Comparison of ENCODE assay signal across 26 mouse cellular contexts in genomic region chr16:97447386-97447785, GRCm38 (mm10). TPM values are rescaled to one million over a fixed set of nuclear protein-coding genes. Genes with fewer than 3 reads are reported as not detected.
"Had no signal": no experiment of that assay in that cellular context is flagged by ENCODE, and none has a peak within 500 bp of the region (broad histone marks: within the 10 kb centered on the region; RNA-seq: fewer than 3 reads in every experiment).

No protein-coding gene starts in this region.

- ATAC-seq: hindbrain, postnatal 0 days; intestine, embryonic 16.5 days; liver, embryonic 12.5 days had no signal

- H3K27me3 ChIP-seq: heart, embryonic 12.5 days; hindbrain, embryonic 12.5 days; hindbrain, embryonic 15.5 days; kidney, embryonic 15.5 days; limb, embryonic 13.5 days; limb, embryonic 15.5 days; liver, embryonic 12.5 days had no signal

- H3K4me1 ChIP-seq: heart, embryonic 12.5 days; hindbrain, embryonic 10.5 days; hindbrain, embryonic 12.5 days; hindbrain, embryonic 15.5 days; kidney, embryonic 15.5 days; limb, embryonic 13.5 days; limb, embryonic 15.5 days; liver, embryonic 12.5 days had no signal

- H3K36me3 ChIP-seq: heart, embryonic 10.5 days; heart, embryonic 12.5 days; hindbrain, embryonic 10.5 days; hindbrain, embryonic 12.5 days; hindbrain, embryonic 15.5 days; kidney, embryonic 15.5 days; limb, embryonic 13.5 days; limb, embryonic 15.5 days; liver, embryonic 12.5 days had no signal

- DNase-seq: gastrocnemius, postnatal 10 days; gastrocnemius, postnatal 25 days; heart, adult 18-20 months; heart, postnatal 10 days; heart, postnatal 4 days; kidney, adult 11 months; kidney, adult 2 months; kidney, adult 9 months; kidney, postnatal 14 days; kidney, postnatal 36 days; layer of hippocampus, adult 9-11 months; lung, adult 18-20 months had no signal

- H3K9me3 ChIP-seq: heart, embryonic 10.5 days; heart, embryonic 12.5 days; hindbrain, embryonic 10.5 days; hindbrain, embryonic 12.5 days; hindbrain, embryonic 15.5 days; kidney, embryonic 15.5 days; limb, embryonic 13.5 days; limb, embryonic 15.5 days; liver, embryonic 12.5 days had no signal

- H3K27ac ChIP-seq: heart, embryonic 10.5 days; hindbrain, embryonic 10.5 days; hindbrain, embryonic 12.5 days; hindbrain, embryonic 15.5 days; hindbrain, postnatal 0 days; kidney, embryonic 15.5 days; kidney, postnatal 0 days; left cerebral cortex, adult 2 months; limb, embryonic 13.5 days; limb, embryonic 15.5 days; liver, embryonic 12.5 days; liver, embryonic 14.5 days had no signal

- H3K9ac ChIP-seq: heart, embryonic 12.5 days; hindbrain, embryonic 12.5 days; hindbrain, embryonic 15.5 days; kidney, embryonic 15.5 days; limb, embryonic 13.5 days; limb, embryonic 15.5 days; liver, embryonic 12.5 days; liver, embryonic 14.5 days had no signal

- H3K4me3 ChIP-seq: heart, embryonic 10.5 days; heart, embryonic 12.5 days; hindbrain, embryonic 10.5 days; hindbrain, embryonic 12.5 days; hindbrain, embryonic 15.5 days; kidney, embryonic 15.5 days; left cerebral cortex, adult 2 months; limb, embryonic 13.5 days; limb, embryonic 15.5 days; liver, embryonic 12.5 days had no signal

- H3K4me2 ChIP-seq: heart, embryonic 12.5 days; hindbrain, embryonic 12.5 days; hindbrain, embryonic 15.5 days; kidney, embryonic 15.5 days; limb, embryonic 13.5 days; limb, embryonic 15.5 days; liver, embryonic 12.5 days had no signal

RNA-seq across cellular contexts. Expression of gene Mx1, which starts 15.3 kb away (rescaled TPM):
- polyA plus RNA-seq: heart, embryonic 10.5 days; heart, embryonic 12.5 days; hindbrain, embryonic 10.5 days had no signal
